Mouse (Mus musculus) adipocyte (in vitro differentiated cells): ENCODE data around the gene A730049H05Rik.
A peak's percentile ranks its signal among the peaks of the same experiment; 100 is the strongest.

Experiments used
- DNase-seq: peaks from one replicate; pipeline ENCODE4 v3.0.0-alpha.2; 2016; ENCODE audit warnings: low spot score

A730049H05Rik gene

GRCm38 (mm10) chr6:92829148-92829547, 12.9 kb downstream of the A730049H05Rik start:
- DNase-seq = no peak

GRCm38 (mm10) chr6:92831106-92831505, 14.8 kb downstream of the A730049H05Rik start:
- no peak for DNase-seq

- DNase-seq = no peak
Measured at GRCm38 (mm10) chr6:92842000-92842399, 25.7 kb downstream of the A730049H05Rik start.

DNA sequence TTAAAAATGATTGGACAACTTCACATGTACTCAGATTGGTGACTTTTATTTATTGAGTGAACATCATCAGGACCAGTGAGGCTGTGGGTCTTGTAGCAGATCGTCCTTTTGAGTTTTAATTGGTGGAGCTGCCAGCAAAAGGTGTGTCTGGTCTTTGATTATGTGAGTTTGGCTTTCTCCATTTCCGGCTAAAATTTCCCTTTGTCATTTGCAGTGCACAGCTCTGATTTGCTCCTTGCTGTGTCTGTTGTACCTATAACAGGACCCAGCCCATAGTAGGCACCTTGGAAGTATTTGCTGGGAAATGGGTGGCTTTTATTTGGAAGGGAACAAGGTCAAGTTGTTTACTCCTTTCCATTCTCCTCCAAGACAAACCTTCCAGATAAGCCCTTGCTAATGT, 27.2 kb downstream of the A730049H05Rik start:
- DNase-seq = no peak

GRCm38 (mm10) chr6:92845898-92846297, 29.6 kb downstream of the A730049H05Rik start:
- no peak for DNase-seq

- no peak for DNase-seq
Measured at GRCm38 (mm10) chr6:92846614-92847013, 30.3 kb downstream of the A730049H05Rik start.

DNA sequence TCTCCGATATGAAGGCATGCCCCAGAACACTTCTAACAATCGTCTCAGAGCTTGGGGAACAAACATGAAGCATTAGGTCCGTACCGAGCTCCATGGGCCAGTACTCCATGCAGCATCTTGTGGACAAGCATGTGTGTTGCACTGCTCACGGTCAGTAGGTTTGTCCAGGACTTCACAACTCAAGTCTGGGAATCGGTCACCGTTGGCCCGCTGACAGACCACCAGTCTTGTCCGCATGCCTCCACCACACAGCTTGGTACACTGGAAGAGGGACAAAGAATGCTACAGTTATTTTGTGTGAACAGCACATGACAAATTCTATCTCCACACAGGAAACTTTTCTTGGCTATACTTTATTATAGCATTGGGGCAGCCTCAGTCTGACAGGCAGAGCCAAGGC, 32.9 kb downstream of the A730049H05Rik start:
- no peak for DNase-seq

DNA sequence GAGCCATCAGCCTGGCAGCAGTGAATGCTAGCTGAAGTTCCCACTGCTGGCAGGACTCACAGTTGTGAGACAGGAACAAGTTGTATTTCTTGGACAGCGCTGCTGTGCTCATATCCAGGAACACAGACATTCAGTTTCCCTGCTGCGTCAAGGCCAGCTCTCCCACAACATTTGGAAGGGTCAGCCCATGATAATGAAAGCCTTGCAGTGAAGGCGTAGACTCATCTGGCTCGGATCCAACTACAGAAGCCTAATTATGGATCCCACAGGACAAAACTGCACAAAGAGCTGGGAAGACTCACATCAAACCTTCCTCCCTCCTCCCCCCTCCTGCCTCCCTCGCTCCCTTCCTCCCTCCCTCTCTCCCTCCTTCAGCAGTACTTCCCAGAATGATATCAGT, 34.0 kb downstream of the A730049H05Rik start:
- peak; percentile 88 for DNase-seq

- DNase-seq = no peak
Measured at GRCm38 (mm10) chr6:92854873-92855272, 38.6 kb downstream of the A730049H05Rik start.

DNA sequence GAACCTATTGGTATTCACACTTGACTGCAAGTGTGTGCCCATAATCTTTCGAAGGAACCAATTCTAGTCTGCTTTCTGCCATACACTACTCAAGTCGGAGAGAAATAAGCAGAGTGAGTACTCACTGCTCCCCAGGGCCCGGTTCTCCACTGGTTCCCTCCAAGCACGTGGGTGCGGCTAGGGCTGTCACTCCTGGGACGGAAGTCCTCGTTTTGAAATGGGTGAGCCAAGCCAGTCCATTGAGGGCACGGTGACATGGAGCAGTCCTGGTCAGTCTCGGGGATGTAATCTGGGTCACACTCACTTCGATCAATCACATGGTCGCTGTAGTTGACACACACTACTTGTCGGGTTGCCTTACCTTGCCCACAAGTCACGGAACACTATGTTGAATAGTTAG, 41.5 kb downstream of the A730049H05Rik start:
- DNase-seq = no peak

DNA sequence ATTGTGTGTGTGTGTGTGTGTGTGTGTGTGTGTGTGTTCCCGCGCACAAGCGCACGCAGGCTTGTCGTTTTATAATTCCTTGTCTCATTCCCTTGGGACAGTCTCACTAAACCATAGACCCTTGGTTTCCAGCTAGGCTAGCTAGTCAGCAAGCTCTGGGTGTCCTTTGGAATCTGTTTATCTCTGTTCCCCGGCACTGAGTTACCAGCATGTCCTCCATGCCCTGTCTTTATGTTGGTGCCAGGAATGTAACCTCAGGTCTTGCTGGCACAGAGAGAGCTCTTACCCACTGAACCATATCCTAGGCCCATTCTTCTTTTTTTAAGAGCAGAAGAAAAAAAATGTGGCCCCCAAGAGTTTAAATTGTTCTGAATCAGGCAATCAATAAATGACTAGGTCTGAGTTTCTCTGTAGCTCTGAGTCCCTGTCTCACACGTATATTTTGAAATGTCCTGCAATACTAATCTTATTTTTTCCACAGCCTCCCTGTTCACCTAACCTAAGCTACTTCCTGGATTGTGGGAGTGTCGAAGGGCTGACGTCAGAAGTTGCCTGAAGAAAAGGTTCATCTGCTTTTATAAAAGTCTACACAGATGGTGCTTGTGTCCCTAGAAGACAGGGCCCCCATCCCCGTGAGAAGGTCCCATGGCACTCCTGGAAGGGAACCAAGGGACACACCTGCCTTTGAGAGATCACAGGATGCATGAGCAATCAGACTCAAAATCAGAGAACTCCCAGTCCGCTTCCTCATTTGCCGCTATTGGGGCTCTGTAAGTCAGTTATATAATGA, 42.6 kb downstream of the A730049H05Rik start:
- no peak for DNase-seq

DNA sequence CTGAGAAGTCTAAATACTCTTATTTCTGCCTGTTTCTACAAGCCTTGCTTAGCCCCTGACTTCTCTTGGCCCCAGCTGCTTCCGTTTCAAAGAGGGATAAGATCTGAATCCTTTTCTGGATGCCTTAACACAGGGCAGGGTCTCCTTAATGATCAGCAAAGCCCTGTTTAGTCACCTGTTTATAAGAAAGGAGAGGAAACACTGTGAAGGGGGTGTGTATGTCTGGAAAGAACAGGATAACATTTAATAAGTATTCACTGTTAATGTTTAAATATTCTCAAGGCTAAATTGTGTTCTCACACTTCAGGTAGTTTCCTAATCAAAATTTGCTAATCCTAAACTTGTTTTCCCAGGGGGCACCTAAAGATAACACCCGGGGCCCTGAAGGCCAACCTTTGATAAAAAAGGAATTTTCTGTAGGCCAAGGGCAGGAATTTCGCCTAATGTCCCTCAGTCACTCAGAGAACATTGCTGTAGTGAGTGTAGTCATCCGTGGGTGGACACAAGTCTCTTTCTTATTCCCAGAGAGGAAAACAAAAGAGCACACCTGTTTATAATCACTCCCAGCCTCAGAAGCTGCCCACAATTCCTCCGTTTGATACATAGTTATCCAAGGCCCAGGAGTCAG, 44.1 kb downstream of the A730049H05Rik start:
- no peak for DNase-seq

DNA sequence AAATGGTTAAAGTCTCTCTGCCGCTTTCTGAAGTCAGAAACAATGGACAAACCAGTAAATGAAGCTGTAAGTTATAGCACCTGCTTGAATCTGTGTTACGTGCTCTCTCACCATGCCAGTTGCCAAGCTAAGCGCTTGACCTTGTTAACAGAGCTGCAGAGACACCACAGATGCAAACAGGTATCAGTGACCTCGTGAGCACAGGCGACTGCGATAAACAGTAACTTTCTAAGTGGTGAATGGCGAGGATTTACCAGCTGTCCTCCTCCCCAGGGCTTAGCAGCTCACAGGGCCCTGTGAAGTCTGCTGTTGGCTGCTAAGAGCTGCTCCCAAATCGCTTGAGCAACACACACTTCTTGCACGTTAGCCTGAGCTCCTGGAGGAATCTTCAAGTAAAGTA, 46.3 kb downstream of the A730049H05Rik start:
- DNase-seq = no peak

GRCm38 (mm10) chr6:92869089-92869581, 52.9 kb downstream of the A730049H05Rik start, which contains the start of gene Gm15737:
Gene Gm15737 (plus strand): TSS chr6:92869357.
- peak; percentile 87 for DNase-seq

DNA sequence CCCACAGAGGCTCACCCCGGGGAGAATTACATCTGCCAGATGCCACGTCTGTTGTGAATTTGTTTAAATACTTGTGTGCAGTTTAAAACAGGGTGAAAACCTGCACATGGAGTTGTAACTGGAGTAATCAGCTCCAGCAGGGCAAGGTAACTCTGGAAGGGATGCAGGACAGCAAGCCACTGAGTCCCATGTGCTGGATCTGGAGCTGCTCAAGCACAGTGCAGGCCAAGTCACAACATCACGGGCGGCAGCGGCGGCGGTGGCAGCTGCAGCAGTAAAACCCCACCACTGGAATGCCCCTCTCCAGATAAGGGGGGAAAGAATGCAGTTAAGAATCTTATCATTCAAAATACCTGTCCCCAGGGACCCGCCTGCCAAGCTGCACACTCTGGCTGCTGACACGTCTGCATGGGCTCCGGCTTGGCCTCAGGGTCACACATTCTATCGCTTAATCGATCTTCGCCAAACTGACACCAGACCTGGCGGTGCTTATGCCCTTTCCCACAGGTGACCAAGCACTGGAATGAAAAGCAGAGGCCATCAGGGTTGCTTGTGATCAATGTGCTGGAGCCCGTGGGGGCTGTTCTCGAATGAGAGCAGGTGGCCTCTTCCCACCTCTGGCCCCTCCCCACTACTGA, 53.4 kb downstream of the A730049H05Rik start:
- no peak for DNase-seq

GRCm38 (mm10) chr6:92871813-92872212, 55.5 kb downstream of the A730049H05Rik start:
- no peak for DNase-seq

DNA sequence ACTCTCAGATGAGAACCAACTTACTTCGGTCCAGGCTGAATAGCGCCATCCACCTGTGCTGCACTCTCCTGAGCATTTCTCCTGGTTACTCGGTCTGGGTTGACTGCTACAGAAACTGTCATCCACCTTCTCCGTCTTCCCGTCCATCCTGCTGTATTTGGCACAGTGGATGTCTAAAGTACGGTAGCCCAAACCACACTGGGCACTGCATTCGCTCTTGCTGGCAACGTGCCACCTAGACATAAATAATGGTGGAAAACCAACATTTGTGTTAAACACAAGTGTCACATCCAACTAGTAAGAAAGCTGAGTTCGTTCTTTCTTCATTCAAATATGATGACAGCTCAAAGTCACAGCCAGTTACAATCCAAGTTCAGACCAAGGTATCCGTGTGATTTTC, 56.5 kb downstream of the A730049H05Rik start:
- no peak for DNase-seq

GRCm38 (mm10) chr6:92874854-92875253, 58.6 kb downstream of the A730049H05Rik start:
- DNase-seq = no peak

DNA sequence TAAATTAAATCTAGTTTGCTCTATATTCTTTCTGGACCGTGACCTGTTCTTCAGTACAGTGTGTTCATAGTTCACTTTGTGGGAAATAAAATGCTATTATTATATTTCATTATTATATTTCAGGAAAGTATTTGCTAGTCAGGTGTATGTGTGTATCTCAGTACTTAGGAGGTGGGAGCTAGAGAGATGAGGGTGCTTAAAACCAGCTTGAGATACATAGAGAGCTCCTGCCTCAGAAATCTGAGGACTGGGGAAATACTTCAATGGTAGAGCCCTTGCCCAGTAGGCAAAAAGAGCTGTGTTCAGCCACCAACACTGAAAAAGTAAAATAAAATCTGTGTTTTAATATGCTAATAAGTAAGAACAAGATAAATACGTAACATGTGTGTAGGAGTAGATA, 59.1 kb downstream of the A730049H05Rik start:
- no peak for DNase-seq

- no peak for DNase-seq
Measured at GRCm38 (mm10) chr6:92876121-92876520, 59.8 kb downstream of the A730049H05Rik start.

- no peak for DNase-seq
Measured at GRCm38 (mm10) chr6:92877236-92877635, 61.0 kb downstream of the A730049H05Rik start.

DNA sequence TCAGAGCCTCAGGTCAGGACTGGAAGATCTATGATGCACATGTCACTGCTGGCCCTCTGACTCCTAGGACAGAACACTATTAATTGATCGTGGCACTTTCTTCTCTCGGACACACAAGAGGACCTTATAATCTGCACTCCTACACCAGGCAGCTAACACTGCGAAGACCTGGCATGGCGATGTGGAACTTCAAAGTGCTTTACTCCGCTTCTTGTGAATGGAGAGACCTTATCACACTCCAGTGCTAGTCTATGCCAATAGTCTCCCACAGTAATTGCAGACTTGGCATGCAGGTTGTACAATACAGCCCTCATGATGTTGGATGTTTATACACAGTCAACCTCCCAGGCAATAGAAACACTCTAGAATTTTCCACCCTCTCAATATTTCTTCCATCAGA, 62.5 kb downstream of the A730049H05Rik start:
- no peak for DNase-seq

DNA sequence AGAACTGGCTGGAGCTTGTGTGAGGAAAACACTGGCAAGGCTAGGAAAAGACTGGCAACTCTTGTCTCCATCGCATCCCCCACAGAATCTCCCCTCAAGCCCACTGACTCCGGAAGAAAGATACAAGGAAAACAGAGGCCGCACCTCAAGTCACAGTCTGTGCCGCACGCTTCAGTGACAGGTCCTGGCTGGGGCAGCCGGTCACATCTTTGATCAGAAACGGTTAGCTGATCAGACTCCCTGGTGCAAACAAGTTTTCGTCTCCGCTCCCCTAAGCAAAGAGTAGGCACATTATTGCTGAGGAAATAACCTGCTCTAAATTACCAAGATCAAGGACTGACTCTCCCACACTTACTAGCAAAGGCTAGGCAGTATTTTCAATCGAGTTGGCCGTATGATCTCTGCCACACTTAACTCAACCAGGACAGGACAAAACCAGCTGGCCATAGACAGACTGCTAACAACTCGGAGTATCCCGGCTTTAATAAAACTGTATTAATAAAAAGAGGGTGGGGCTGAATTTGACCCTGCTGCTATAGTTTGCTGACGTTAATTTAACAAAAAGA, 63.5 kb downstream of the A730049H05Rik start:
- DNase-seq = no peak
